Mouse (Mus musculus): ENCODE results near the gene Rnft2.

The Rnft2 gene

DNA sequence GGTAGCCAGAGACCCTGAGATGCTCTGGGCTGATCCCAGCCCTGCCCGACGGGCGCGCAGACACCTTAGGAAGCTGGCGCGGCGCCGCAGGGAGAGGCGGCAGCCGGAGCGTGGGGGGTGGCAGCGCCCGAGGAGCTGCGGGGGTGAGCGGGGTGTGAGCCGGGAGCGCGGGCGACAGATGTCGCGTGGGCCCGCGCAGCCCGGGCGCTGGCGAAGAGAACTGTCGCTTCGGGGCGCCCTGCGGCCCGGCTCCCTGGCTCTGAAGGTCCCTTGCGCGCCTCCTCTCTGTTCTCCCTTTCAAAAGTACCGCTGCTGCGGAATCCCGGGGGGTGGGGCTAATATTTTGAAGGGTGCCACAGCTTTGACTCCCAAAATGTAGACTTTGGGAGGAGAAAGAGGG, 73.3 kb downstream of the Rnft2 start:
- DNase-seq, result no peak

DNA sequence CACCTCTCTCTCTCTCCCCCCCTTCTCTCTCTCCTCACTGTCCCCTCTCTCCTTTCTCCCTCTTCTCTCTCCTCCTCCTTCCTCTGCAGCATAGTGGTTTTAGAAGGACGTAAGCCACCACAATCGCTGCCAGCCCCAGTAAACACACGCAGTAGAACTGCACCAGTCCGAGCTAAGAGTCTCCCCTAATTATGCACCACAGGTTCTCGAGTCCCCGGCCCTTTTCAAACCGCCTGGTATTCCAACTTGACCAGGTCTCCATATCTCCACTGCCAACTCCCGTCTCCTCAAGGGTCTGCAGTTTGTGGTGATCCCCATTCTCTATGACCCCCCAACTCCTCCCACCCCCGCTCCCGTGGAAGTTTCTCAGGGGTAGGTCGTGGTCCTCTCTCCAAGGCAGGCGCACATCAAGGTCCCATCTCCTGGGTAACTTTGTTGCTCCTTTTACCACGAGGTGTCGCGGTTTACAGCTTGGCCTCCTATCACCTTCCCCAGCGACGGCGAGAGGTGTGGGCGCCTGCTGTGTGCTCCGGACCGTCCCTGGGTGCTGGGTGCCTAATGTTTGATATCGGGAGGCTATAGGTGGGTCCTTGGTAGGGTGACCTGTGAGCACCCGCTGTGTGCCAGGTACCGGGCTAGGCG, 73.9 kb downstream of the Rnft2 start:
- peak; percentile 36 to 55 for DNase-seq

DNA sequence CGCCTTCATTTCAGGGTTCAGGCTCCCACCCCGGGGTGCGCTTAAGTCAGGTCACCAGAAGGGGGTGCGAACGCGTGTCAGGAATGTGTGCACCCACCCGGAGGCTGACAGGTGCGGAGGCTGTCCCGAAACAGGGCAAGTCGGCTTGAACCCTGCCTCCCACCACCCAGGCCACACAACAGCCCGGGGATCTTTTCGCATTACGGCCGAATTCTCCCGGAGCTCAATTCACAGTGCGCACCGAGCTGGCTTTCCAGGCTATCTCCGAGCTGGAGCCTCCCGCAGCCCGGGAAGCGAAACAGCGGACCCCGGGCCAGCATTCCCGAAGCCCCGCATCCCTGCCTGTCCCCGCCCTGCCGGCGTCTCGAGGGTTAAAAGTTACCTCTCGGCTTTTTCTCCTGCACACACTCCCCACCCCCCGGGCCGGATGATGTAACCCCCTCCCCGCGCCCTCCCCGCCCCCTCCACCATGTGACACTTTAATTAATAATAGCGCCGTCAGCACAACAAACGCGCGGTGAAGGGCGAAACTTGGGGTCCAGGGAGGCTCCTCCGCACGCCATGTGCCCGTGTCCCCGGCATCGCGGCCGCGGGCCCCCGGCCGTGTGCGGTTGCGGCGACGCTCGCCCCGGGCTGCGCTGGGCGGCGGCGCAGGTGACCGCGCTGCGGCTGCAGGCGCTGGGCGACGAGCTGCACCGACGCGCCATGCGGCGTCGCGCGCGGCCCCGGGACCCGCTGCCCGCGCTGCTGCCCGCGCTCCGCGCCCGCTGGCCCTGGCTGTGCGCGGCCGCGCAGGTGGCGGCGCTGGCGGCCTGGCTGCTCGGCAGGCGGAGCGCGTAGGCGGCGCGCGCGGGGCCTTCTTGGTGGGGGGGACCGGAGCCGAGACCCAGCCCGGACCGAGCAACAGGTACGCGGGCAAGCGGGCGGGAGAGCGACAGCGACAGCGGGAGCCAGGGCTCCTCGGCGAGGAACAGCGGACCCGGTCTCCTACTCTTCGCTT, 75.4 kb downstream of the Rnft2 start:
- DNase-seq, result peak in 1 of 2 experiments; percentile 53

DNA sequence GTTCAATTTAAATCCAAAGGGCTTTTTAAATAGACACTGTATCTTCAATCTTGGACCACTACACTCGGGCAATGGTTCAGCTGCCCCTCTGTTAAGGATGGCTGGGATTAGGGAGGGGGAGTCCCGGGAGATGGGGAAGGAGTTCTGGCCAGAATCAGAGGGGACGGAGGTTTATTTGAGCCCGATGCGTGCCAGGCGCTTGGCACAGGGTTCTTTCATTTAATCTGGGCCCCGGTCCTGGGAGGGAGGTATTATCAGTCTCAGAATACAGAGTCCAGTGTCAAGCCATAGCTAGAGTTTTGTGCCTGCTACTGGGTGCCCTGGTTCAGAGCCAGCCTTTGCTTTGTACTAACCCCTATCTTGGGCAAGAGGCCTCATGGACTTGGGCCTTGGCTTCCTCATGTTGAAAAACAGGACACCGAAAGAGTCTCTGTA, 77.3 kb downstream of the Rnft2 start:
- peak; percentile 48 to 77 for DNase-seq

DNA sequence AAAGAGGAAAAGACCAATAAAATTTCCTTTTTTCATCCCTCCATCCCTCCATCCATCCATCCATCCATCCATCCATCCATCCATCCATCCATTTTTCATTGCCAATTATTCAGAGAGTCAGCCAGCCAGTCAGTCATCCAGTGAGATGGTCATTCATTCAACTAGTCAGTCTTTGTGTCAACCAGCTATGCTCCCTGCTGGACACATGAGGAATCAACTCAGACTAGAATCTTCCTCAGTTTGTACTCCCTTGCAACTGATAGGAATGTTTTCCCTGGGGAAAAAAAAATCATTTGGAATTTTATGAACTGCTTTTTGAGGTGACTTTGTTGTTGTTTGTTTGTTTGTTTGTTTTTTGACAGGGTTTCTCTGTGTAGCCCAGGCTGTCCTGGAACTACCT, 79.5 kb downstream of the Rnft2 start:
- DNase-seq, result no peak

DNA sequence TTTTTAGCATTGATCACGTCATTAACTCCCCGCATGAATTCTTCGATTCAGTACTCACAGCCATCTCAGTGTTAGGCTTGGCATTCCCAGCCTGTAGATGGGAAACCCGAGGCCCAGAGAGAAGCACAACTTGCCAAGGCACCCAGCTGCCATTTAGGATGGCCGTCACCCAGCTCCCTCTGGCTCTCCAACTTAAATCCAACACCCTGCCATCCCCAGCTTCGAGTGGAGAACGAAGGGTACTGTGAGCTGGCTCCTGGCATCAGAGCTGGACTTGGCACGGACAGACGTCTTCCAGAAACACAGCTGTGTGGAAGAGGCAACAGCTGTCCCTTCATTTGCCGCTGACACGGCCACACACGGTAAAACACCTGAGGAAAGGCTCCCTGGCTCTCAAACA, 80.3 kb downstream of the Rnft2 start, which contains the start of gene Hrk:
Hrk (plus strand) TSS at position 68 of the 400 bp plus-strand sequence.
- no peak for DNase-seq

DNA sequence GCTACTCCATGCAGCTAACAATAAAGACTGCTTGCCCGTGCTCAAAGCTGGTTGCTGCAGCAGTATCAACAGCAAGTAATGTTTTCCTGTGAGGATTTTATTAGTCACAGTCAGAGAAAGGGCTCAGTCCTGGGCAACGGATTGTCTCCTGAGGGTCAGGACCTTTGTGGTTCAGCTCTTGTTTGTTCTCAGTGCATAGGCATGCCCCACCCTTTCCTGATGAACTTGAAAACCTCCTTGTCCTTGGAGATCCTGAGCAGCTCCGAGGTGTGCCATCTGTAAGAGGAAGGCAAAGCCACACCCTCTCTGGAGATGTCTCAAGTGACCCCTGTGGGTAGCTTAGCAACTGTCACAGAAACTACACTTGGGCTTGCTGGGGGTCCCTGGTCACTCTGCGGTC, 84.2 kb downstream of the Rnft2 start:
- peak in 1 of 2 experiments; percentile 11 for DNase-seq

DNA sequence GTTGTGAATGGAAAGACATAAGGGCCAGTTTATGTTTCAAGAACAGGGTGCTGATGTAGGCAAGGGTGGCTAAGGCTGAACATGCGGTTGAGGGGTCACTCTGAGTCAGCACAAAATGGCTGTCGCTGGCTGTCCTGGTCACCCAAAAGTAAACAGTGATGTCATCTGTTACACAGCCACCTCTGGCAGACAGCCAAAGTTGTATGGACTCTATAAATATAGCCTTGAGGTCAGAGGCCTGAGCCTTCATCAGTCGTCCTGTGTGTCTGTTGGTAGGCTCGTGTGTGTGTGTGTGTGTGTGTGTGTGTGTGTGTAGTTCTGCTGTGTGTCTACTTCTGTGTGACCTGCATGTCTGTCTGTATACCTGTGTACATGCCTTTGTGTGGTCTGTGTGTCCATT, 87.9 kb downstream of the Rnft2 start:
- DNase-seq, result no peak

DNA sequence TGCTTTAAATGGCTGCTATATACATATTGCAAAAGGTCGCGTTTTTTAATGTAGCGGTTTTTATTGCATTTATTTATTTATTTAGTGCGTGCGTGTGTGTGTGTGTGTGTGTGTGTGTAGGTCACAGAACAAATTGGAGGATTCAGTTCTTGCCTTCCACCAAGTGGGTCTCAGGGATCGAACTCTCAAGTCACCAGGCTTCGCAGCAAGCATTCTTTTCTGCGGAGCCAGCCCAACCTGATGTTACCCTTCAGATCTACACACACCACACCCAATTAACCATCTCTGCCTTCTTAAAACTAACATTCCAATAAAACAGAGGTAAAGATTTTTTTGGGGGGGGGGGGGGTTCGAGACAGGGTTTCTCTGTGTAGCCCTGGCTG, 89.4 kb downstream of the Rnft2 start:
- no peak for DNase-seq

DNA sequence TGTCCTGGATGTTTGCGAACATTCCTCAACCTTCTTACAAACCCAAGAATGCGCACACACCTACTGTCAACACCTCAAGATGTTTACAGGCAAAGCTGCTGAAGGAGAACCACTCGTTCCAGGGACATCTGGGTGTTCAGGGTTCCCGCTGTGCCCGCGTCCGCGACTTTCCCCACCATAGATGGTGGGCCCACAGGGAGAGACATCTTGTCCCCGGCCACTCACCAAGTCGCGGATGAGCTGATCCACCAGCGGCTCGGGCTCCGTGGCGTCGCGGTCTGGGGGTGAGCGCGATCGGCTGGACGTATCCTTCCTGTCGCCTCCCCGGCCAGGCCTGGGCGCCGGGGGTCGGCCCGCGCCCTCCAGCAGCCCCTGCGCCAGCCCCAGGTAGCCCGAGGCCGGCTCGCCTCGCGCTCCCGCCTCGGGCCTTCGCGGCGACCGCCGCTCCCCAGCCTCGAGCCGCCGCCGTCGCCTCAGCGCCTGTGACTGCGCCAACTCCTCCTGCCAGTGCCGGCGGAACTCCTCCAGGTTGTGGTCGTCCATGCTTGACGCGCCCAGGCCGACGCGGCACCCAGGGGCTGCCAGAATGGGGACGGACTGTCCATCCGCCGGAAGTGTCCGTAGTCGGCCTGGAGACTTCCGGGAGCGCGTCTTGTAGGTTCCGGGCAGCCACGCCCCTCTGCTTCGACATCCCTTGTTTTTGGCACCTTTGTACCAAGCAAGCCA, 89.9 kb downstream of the Rnft2 start, which contains the start of gene Fbxw8:
Fbxw8 (minus strand) TSS at position 626 of the 726 bp plus-strand sequence.
- peak; percentile 91 to 94 for DNase-seq

DNA sequence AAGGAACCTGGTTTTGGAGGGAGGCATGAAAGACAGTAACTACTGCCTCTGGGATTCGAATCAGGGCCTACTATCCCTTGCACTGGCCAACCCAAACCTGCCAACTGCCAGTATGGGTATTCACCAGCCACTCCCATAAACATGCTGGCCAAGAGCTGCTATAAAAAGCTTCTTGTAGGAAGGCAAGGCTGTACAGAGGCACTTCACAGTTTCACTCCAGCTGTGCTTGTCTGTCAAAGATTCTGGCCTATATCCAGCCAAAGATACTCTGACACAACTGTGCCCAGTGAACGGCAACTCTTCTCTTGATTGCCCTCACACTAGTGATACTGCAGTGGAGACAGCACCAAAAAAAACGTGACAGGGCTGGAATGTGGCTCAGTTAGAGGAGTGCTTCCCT, 95.2 kb downstream of the Rnft2 start:
- DNase-seq, result no peak

DNA sequence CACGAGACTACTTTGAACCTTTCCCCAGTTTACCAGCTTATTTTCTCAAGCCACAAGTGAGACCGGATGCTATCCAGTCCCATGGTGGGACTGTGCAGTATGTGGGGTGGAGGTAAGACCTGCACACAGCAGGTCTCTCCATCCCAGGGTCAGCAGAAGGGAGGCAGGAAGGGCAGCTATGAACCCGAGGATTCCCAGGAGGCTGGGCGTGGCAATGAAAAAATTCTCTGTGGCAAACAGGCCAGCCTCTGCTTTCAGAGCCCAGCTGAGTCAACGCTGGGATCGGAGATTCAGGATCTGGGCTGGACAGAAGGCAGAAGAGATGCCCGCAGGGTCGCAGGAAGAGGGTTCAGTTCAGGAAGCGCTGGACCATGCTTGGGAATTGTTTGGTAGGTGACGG, 97.7 kb downstream of the Rnft2 start:
- no peak for DNase-seq

DNA sequence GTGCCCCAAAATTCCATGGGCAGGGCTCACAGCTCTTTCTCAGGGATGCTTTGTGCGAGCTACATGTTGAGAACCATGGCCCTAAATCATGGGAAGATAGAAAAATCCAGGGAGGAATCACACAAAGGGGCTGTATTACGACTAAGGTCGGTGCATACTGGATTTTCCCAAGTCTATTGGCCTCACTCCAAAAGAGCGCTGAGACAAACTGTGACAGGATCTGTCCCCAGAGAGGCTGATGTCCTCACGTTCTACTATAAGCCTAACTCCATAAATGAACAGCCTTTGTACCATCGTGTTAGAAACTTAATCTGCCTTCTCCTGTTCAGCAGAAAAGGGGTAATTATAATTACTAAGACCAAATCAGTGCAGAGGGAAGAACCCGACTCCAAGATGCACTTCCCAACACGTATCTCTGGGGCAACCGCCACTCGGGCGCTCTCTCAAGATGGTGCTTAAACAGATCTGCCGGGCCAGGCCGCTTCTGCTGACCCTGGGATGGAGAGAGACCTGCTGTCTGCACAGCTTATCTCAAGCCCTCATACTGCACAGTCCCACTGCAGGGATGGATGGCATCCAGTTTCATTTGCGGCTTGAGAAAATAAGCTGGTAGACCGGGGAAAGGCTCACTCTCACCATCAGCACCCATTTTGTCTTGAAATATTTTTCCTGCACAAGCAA, 98.8 kb downstream of the Rnft2 start:
- DNase-seq, result peak in 1 of 2 experiments; percentile 24

DNA sequence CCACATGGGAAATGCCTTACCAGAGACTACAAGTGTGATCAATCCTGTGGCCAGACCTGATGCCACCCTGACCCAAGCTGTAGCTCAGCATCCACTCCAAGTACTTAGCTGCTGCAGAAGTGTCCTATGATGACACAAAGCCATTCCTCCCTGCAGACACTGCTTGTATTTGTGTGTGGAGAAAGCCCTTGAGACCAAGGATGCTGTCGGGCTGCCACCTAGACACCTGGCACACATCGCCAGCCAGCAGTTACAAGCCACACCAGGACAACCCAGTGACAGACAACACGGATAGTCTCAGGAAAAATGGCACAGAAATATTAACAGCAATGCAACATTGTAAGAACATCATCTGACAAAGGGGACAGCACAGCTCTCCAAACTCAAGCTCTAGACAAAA, 99.5 kb downstream of the Rnft2 start:
- no peak for DNase-seq

DNA sequence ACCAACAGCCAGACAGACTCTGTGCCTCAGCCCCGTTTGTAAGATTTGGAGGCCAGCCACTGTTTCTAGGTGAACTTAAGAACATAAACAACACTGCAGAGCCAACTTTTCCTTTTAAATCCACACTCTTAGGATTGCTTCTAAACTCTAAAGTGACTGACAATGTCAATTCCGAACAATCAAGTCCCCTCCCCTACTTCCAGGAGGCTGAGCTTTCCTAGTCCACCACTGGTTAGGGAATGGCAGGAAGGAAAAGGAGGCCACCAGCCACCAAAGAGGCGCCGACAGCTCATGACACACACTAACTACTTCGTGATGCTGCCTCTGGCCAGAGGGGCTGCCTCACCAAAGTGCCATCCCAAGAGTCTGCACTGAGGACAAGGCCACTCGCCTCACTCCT, 100.1 kb downstream of the Rnft2 start:
- no peak for DNase-seq

DNA sequence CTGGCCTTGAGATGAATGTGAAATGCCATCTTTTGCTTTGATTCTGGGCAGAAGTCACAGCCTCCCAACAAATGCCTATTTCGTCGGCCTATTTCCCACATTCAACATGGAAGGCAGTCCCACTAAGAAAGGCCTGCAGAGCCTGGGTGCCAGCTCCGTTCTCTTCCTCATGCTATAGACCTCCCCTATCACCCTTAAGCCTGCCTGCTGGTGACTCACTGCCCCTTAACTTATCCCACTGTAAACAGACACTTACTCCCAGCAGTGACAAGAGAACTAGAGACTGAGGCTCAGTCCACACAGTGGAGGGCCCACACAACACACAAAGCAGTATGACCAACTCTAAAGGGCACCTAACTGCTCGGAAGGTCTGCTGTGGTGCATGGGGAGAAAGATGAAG, 100.6 kb downstream of the Rnft2 start:
- DNase-seq, result no peak

DNA sequence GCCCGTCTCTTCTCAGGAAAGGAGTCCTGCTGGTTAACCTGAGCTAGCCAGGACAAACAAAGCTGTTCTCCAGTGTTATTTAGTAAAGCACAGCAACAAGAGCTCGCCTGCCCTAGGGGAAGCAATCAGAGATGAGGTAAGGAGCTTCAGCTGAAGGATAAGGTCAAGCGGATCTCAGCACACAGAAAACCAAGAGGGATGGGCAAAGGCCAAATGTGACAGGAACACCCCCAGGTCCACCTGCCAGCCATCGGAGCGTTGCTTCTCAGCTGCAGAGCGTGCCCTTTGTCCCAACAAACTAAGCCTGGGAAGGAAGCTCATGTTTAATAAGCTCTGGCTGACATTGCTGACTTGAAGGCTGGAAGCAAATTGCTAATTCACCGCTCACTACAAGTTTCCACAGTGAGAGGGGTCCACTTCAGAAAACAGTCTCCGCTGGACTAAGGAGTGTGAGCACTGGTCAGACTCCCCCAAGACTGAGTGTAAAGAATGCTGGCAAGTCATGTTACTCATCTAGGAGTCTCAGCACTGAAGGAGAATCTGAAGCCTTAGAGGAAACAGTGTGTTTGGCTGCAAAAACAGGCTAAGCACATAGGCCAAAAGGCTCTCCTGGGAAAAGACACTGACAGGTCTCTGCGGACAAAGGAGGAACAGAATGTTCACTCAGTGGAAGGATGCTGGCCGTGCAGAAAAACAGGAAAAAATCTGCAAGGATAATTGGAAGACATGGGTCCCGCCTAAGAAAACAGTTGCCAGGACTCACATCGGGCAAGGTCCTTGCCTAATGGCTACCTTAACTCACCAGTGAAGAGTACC, 101.5 kb downstream of the Rnft2 start:
- DNase-seq, result peak; percentile 58 to 86

DNA sequence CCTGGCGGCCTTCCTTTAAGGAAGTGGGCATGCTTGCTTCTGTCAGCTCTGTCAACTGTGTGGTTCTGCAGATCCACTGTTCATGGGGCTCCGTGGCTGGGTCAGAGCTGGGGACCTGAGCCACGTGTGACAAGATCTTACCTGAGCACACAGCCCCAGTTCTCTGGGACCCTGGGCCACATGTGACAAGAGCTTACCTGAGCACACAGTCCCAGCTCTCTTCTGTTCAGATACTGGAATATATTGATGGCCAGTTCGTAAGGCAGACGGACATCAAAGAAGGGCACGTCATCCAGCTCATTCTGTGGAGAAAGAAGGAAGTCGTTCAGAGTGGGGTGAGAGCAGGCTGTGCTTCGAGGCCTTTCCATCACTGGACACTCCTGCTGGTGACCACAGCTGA, 102.4 kb downstream of the Rnft2 start:
- no peak for DNase-seq
